Mouse (Mus musculus): ENCODE results near the gene Chchd6. TPM values are rescaled to one million over a fixed set of nuclear protein-coding genes. Genes with fewer than 3 reads are reported as not detected.

Chchd6 gene
- polyA plus RNA-seq, 1 experiment from 2014 or later: 91.2 TPM

DNA sequence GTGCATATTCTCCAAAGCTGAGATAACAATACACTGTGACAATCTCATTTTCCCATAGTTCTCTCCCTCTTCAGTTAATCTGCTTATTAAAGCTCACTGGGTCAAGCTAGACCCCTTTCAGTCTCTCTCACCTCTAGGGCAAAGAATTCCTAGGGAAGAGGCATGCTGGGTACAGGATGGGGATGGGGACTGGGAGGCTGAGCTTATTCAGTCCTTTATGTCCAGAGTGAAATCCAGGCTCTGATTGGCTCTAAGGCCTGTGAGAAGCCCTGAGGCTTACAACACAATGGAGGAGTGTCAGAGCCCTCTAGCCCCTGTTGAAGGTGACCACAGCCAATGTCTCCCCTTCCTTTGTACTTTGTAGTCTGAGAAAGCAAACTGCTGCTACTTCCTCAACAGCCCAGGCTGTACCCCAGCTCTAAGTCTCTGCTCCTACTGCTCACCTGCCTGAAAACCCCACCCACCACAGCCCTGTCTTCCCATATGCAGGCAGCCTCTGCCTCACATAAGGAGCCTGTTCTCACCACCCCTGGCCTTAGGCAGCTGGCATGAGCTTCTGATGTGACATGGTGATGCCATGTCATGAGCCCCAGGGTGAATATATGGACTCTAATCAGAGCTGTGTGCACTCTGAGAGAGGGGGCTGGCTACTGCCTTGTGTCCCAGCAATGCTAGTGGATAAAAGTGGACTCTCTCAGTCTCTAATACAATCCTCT, 22.4 kb downstream of the Chchd6 start:
- no peak overlapping the region for H3K9ac ChIP-seq (ENCODE audit: low read depth, low read length)
- DNase-seq (ENCODE audit: low spot score) (no peak), ATAC-seq (ENCODE audit: low FRiP score) (no peak)
- no peaks in the 10 kb centered on the region for H3K4me1 ChIP-seq (replicated peaks; ENCODE audit: control insufficient read depth, insufficient read depth, low read length)
- H3K36me3 ChIP-seq (ENCODE audit: control insufficient read depth, insufficient read depth, low read length): no peaks in the 10 kb centered on the region
- H3K4me2 ChIP-seq (replicated peaks; ENCODE audit: low read depth, low read length): no peak overlapping the region
- H3K9me3 ChIP-seq (ENCODE audit: control insufficient read depth, low read length): no peaks in the 10 kb centered on the region
- H3K27me3 ChIP-seq (ENCODE audit: control insufficient read depth, insufficient read depth, low read length): no peaks in the 10 kb centered on the region
- H3K27ac ChIP-seq (ENCODE audit: low read depth, low read length): no peak overlapping the region
- H3K4me3 ChIP-seq (ENCODE audit: low read depth, low read length): no peak overlapping the region

- no peak overlapping the region for H3K27ac ChIP-seq (ENCODE audit: low read depth, low read length)
Measured at GRCm38 (mm10) chr6:89569370-89569769, 26.1 kb downstream of the Chchd6 start.

DNA sequence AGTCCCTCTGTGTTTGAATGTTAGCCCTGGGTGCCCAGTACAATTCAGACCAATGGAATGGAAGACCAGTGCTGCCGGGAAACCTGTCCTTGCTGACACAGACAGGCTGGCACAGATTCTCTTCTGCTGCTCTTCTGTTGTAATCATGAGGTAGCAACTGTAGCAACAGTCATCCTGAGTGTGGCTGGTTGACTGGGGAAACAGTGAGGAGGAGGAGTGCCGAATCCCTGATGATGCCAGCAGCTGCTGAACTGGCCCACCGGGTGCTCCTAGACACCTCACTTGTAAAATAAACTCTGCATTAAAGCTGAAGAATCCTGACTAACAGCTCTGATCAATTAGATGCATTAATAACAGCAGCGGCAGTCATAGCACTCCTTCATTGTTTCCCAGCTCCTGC, 28.7 kb downstream of the Chchd6 start:
- DNase-seq (ENCODE audit: low spot score): no peak

More at GRCm38 (mm10) chr6:89569370-89569769, 26.1 kb downstream of the Chchd6 start:
- no peak overlapping the region for H3K4me2 ChIP-seq (replicated peaks; ENCODE audit: low read depth, low read length)
- H3K9ac ChIP-seq (ENCODE audit: low read depth, low read length): no peak overlapping the region
- WGBS: 85% methylated on average over 4 of the region's 4 CpGs
- no peaks in the 10 kb centered on the region for H3K36me3 ChIP-seq (ENCODE audit: control insufficient read depth, insufficient read depth, low read length)
- no peak for DNase-seq (ENCODE audit: low spot score)
- H3K4me3 ChIP-seq (ENCODE audit: low read depth, low read length): no peak overlapping the region
- no peaks in the 10 kb centered on the region for H3K27me3 ChIP-seq (ENCODE audit: control insufficient read depth, insufficient read depth, low read length)
- no peak for ATAC-seq (ENCODE audit: low FRiP score)
- H3K4me1 ChIP-seq (replicated peaks; ENCODE audit: control insufficient read depth, insufficient read depth, low read length): no peaks in the 10 kb centered on the region
- H3K9me3 ChIP-seq (ENCODE audit: control insufficient read depth, low read length): no peaks in the 10 kb centered on the region

DNA sequence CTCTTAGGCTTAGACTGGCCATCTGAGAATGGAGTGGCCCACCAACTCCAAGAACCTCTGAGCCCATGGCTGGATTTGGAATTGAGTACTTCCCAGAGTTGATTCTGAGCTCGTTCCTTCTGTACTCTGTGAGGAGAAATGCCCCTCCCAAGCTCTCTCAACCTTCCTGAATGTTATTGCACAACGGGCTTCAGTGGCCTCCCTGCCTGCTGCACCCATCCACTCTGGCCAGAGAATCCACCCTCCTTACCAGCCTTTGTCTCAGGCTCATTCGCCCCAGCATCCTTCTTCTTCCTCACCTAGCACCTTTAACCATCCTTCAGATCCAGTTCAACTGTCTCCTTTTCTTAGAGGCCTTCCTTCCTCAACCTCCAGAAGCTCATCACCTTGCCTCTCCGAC, 32.1 kb downstream of the Chchd6 start:
- Histone ChIP-seq H3K9me3 (ENCODE audit: control insufficient read depth, low read length) (no peaks in the 10 kb centered on the region), H3K4me1 (replicated peaks; ENCODE audit: control insufficient read depth, insufficient read depth, low read length) (no peaks in the 10 kb centered on the region), H3K27me3 (ENCODE audit: control insufficient read depth, insufficient read depth, low read length) (no peaks in the 10 kb centered on the region), H3K36me3 (ENCODE audit: control insufficient read depth, insufficient read depth, low read length) (no peaks in the 10 kb centered on the region), H3K9ac (ENCODE audit: low read depth, low read length) (no peak overlapping the region), H3K4me2 (replicated peaks; ENCODE audit: low read depth, low read length) (no peak overlapping the region), H3K4me3 (ENCODE audit: low read depth, low read length) (no peak overlapping the region), H3K27ac (ENCODE audit: low read depth, low read length) (no peak overlapping the region)
- WGBS: 82% methylated on average over 4 of the region's 4 CpGs
- ATAC-seq (ENCODE audit: low FRiP score): no peak
- DNase-seq (ENCODE audit: low spot score): no peak

More for the DNA sequence above, 28.7 kb downstream of the Chchd6 start:
- H3K27ac ChIP-seq (ENCODE audit: low read depth, low read length): no peak overlapping the region; the same call in 1 of the 2 replicates
- no peak for ATAC-seq (ENCODE audit: low FRiP score)
- no peaks in the 10 kb centered on the region for H3K36me3 ChIP-seq (ENCODE audit: control insufficient read depth, insufficient read depth, low read length)
- H3K4me3 ChIP-seq (ENCODE audit: low read depth, low read length): no peak overlapping the region
- no peaks in the 10 kb centered on the region for H3K4me1 ChIP-seq (replicated peaks; ENCODE audit: control insufficient read depth, insufficient read depth, low read length)
- no peak overlapping the region for H3K4me2 ChIP-seq (replicated peaks; ENCODE audit: low read depth, low read length)
- H3K9me3 ChIP-seq (ENCODE audit: control insufficient read depth, low read length): no peaks in the 10 kb centered on the region
- 67% methylated on average over 4 of the region's 4 CpGs for WGBS
- no peak overlapping the region for H3K9ac ChIP-seq (ENCODE audit: low read depth, low read length)
- no peaks in the 10 kb centered on the region for H3K27me3 ChIP-seq (ENCODE audit: control insufficient read depth, insufficient read depth, low read length)

DNA sequence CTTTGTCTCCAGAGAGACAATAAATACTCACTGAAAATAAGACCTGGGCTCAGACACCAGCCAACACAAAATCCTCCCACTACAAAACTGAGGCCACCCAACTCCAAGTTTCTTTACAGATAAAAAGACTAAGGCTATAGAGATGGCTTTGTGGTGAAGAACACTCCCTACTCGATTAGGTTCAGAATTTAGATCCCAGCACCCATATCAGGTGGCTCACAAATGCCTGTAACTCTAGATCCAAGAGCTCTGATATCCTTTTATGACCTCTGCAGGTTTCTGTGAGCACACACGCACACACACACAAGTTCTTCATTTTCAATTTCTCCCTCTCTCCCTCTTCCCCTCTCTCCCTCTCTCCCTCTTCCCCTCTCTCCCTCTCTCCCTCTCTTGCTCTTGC, 34.6 kb downstream of the Chchd6 start:
- DNase-seq (ENCODE audit: low spot score): no peak
- 89% methylated on average over 2 of the region's 2 CpGs for WGBS
- H3K27me3 ChIP-seq (ENCODE audit: control insufficient read depth, insufficient read depth, low read length): no peaks in the 10 kb centered on the region
- no peaks in the 10 kb centered on the region for H3K36me3 ChIP-seq (ENCODE audit: control insufficient read depth, insufficient read depth, low read length)
- H3K27ac ChIP-seq (ENCODE audit: low read depth, low read length): no peak overlapping the region
- no peaks in the 10 kb centered on the region for H3K9me3 ChIP-seq (ENCODE audit: control insufficient read depth, low read length)
- H3K4me2 ChIP-seq (replicated peaks; ENCODE audit: low read depth, low read length): no peak overlapping the region
- H3K4me1 ChIP-seq (replicated peaks; ENCODE audit: control insufficient read depth, insufficient read depth, low read length): no peaks in the 10 kb centered on the region
- no peak overlapping the region for H3K9ac ChIP-seq (ENCODE audit: low read depth, low read length)
- no peak overlapping the region for H3K4me3 ChIP-seq (ENCODE audit: low read depth, low read length)
- no peak for ATAC-seq (ENCODE audit: low FRiP score)

- Histone ChIP-seq H3K36me3 (ENCODE audit: control insufficient read depth, insufficient read depth, low read length) (no peaks in the 10 kb centered on the region), H3K27ac (ENCODE audit: low read depth, low read length) (no peak overlapping the region), H3K9me3 (ENCODE audit: control insufficient read depth, low read length) (no peaks in the 10 kb centered on the region), H3K9ac (ENCODE audit: low read depth, low read length) (no peak overlapping the region), H3K4me3 (ENCODE audit: low read depth, low read length) (no peak overlapping the region), H3K4me1 (replicated peaks; ENCODE audit: control insufficient read depth, insufficient read depth, low read length) (no peaks in the 10 kb centered on the region), H3K4me2 (replicated peaks; ENCODE audit: low read depth, low read length) (no peak overlapping the region), H3K27me3 (ENCODE audit: control insufficient read depth, insufficient read depth, low read length) (no peaks in the 10 kb centered on the region)
- DNase-seq (ENCODE audit: low spot score) (no peak), ATAC-seq (ENCODE audit: low FRiP score) (no peak)
- WGBS: 78% methylated on average over 4 of the region's 4 CpGs
Measured at GRCm38 (mm10) chr6:89557654-89558053, 37.8 kb downstream of the Chchd6 start.

DNA sequence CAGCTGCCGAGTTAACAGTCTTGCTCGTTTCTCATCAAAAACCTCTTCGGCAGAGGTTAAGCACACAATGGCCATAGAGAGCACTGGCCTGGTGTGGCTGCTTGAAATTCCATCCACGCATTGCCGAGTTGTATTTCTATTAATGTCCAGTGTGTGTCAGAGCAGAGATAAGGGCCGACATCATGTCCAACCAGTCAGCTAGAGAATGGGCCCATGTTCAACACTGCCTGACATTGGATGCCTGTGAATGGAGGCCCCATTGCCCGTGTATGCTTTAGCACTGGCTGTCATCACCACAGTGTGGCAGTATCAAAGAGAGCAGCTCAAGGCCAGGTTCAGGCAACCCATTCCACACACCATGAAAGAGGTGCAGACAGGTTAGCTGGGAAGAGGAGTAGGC, 38.9 kb downstream of the Chchd6 start:
- no peak overlapping the region for H3K9ac ChIP-seq (ENCODE audit: low read depth, low read length)
- no peaks in the 10 kb centered on the region for H3K4me1 ChIP-seq (replicated peaks; ENCODE audit: control insufficient read depth, insufficient read depth, low read length)
- DNase-seq (ENCODE audit: low spot score) (no peak), ATAC-seq (ENCODE audit: low FRiP score) (no peak)
- H3K27me3 ChIP-seq (ENCODE audit: control insufficient read depth, insufficient read depth, low read length): no peaks in the 10 kb centered on the region
- H3K27ac ChIP-seq (ENCODE audit: low read depth, low read length): no peak overlapping the region
- H3K4me3 ChIP-seq (ENCODE audit: low read depth, low read length): no peak overlapping the region
- H3K4me2 ChIP-seq (replicated peaks; ENCODE audit: low read depth, low read length): no peak overlapping the region
- H3K9me3 ChIP-seq (ENCODE audit: control insufficient read depth, low read length): no peaks in the 10 kb centered on the region
- 74% methylated on average over 7 of the region's 7 CpGs for WGBS
- H3K36me3 ChIP-seq (ENCODE audit: control insufficient read depth, insufficient read depth, low read length): no peaks in the 10 kb centered on the region

DNA sequence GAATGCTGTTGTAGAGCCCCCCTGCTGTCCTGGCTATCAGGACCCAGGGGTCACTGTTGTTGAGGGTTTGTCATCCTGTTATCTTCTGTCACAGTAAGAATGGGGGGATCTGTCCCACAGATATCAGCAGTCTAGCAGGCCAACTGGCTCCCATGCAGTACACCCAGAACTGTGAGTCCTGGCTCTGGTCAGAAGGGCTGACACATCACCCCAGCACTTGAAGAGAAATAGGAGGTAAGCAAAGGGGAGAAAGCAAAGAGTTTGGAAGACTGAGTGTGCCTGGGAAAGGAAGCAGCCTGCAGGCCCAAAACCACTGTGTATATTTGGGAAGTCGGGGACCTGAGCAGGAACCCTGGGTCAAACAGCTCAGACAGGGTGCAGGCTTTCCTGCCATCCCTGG, 39.5 kb downstream of the Chchd6 start:
- ATAC-seq (ENCODE audit: low FRiP score): no peak
- Histone ChIP-seq H3K27ac (ENCODE audit: low read depth, low read length) (no peak overlapping the region), H3K27me3 (ENCODE audit: control insufficient read depth, insufficient read depth, low read length) (no peaks in the 10 kb centered on the region), H3K4me2 (replicated peaks; ENCODE audit: low read depth, low read length) (no peak overlapping the region), H3K4me1 (replicated peaks; ENCODE audit: control insufficient read depth, insufficient read depth, low read length) (no peaks in the 10 kb centered on the region), H3K36me3 (ENCODE audit: control insufficient read depth, insufficient read depth, low read length) (no peaks in the 10 kb centered on the region), H3K4me3 (ENCODE audit: low read depth, low read length) (no peak overlapping the region), H3K9ac (ENCODE audit: low read depth, low read length) (no peak overlapping the region), H3K9me3 (ENCODE audit: control insufficient read depth, low read length) (no peaks in the 10 kb centered on the region)
- WGBS: 81% methylated on average over 1 of the region's 1 CpGs
- DNase-seq (ENCODE audit: low spot score): no peak

DNA sequence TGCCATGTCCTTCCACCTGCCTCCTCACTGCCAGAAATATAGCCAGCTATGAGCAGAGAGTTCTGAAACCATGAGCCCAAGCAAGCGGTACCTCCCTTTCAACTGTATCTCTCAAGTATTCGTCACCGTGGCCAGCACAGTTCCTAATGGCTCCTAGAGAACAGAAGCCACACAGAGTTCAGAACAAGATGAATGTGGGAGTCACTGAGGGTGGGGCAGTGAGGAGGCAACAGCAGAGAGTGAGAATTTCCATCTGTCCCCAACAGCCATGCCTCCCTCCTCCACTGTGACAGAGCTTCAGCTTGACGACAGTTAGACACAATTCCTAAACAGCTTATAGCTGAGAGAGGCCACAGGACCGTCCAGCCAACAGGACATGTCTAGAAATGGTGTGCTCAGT, 41.4 kb downstream of the Chchd6 start:
- Histone ChIP-seq H3K9me3 (ENCODE audit: control insufficient read depth, low read length) (no peaks in the 10 kb centered on the region), H3K36me3 (ENCODE audit: control insufficient read depth, insufficient read depth, low read length) (no peaks in the 10 kb centered on the region), H3K4me3 (ENCODE audit: low read depth, low read length) (no peak overlapping the region), H3K4me2 (replicated peaks; ENCODE audit: low read depth, low read length) (no peak overlapping the region), H3K27ac (ENCODE audit: low read depth, low read length) (no peak overlapping the region), H3K4me1 (replicated peaks; ENCODE audit: control insufficient read depth, insufficient read depth, low read length) (no peaks in the 10 kb centered on the region), H3K27me3 (ENCODE audit: control insufficient read depth, insufficient read depth, low read length) (no peaks in the 10 kb centered on the region), H3K9ac (ENCODE audit: low read depth, low read length) (no peak overlapping the region)
- no peak for ATAC-seq (ENCODE audit: low FRiP score)
- 86% methylated on average over 5 of the region's 5 CpGs for WGBS
- no peak for DNase-seq (ENCODE audit: low spot score)
